Mouse (Mus musculus) erythroblast, adult 5-6 weeks (primary cell): ENCODE results near the gene Esyt1. TPM values are rescaled to one million over a fixed set of nuclear protein-coding genes. Genes with fewer than 3 reads are reported as not detected.
"Not testable (repeated sequence)": the region's sequence is repeated elsewhere in the genome, so short reads cannot be mapped to it uniquely, and the experiment has no call there.

ENCODE experiments used
- ATAC-seq: replicated peaks from 2 replicates; pipeline ENCODE4 v1.8.0; 2016; ENCODE audit warnings: moderate number of reproducible peaks, mild to moderate bottlenecking, moderate TSS enrichment, inconsistent platforms; ENCODE audit not compliant: poor library complexity, low FRiP score, severe bottlenecking
- total RNA-seq, 2 experiments: library from RNA; stranded (forward) in 1 of 2; stranded (reverse) in 1 of 2; fragments of 150-400 nt in 1 of 2; fragments of 200-764, 138-1000 nt in 1 of 2; gene quantifications; 2 replicates each; pipeline versions ENCODE4 v1.2.3 to v1.2.4; 2015 to 2017; ENCODE audit warnings: low replicate concordance in 2 of 2

The Esyt1 gene
- total RNA-seq, 2 experiments from 2014 or later = 15.2 to 27.9 TPM

DNA sequence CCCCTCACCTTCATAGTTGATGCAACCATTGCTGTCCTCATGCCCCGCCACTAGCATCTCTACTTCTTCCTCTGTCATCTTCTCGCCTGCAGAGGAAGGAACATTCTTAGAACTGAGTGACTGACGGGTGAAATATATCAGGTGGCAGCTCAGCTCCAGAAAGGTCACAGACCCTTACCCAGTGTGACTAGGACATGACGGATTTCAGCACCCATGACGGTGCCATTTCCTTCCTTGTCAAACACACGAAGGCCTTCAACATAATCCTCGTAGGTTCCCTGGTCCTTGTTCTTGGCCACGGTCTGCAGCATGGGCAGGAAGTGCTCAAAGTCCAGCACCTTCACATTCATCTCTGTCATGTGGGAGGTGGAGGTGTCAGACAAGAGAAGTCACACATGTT, 33.6 kb downstream of the Esyt1 start:
- not testable (repeated sequence) for ATAC-seq

DNA sequence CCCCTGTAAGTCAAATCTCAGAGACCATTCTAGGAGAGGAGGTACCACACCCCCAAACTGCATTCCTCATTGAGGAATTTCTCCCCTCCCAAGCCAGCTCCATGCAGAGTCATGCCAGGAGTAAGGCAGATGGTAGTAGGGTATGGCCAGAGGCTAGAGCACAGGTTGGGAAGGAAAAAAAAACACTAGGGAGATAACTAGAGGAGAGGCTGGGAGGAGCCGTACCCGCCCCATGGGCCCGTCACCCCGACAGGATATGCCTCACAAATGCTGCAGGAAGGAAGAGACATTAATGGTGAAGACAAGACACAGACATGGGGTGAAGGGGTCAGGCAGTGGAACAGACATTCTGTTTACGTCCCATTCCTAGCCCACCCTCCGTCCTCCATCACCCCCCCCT, 34.2 kb downstream of the Esyt1 start:
- no peak for ATAC-seq

DNA sequence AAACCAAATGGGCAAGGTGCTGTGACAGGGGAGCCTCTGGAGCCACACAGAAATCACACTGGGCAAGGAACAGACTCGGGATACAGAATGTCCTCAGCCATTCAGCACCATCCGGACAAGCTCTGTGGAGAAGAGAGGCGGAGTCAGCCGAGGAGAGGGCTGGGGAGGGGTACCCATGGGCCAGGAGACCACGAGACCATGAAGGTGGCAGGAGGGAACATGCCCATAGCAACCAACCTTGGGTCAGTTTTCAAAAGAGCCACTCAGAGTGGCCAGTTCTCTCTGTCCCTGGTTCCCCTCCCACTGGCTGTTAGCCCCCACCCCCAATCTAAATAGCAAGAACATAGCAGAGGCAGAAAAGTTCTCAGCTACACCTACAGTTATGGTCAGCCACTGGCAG, 34.8 kb downstream of the Esyt1 start:
- no peak for ATAC-seq

DNA sequence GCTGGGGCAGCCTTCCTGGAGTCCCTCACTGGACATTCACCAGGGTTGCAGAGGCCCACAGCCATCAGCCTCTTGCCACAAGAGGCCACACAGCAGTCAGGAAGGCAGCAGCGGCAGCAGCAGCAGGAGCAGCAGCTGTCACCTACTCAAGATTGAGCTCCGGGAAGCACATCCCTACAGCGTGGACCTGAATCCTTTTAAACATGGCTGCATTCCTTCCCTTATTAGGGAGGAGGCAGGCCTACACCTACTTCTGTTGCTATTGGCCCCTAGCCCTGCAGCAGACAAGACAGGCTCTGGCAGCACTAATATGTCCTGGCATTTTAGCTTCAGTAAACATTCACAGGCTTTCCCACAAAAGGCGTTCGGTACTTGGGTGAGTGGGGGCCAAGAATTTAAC, 35.4 kb downstream of the Esyt1 start:
- ATAC-seq = no peak

DNA sequence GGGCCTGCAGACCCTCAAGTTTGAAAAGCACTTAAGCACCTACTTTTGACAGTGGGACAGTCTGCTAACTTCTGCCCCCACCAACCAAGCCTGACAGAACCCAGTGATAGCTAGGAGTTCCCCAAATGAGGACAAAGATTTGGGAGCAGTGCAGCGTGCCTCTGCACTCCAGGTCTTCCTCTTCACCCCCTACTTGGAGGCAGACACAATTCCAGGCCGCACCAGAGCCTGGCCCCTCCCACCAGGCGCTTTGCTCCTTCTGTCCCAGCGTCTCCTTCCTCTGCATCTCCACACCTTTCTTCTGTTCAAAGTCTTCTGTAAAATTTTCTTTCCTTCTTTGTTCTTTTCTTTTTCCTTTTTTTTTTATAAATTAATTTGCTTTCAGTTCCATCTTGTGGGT, 35.9 kb downstream of the Esyt1 start:
- no peak for ATAC-seq

DNA sequence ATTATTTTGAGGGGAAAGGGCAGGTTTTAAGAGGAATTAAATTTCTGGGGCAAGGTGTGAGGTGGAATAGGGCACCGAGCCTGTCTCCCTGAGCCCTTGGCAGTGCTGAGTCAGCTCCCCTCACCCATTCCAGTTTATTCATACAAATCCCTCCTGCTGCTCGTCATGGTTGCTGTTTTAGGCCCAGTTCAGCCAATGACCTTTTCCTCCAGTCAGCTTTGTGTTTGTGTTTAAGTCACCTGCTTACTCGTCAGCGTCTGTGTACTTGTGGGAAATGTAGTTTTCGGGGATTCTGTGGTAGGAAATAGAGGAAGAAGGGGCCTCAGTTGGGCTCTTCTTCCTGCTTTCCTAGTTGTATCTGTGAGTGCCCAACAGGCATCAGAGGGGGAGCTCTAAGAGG, 36.3 kb downstream of the Esyt1 start:
- no peak for ATAC-seq

DNA sequence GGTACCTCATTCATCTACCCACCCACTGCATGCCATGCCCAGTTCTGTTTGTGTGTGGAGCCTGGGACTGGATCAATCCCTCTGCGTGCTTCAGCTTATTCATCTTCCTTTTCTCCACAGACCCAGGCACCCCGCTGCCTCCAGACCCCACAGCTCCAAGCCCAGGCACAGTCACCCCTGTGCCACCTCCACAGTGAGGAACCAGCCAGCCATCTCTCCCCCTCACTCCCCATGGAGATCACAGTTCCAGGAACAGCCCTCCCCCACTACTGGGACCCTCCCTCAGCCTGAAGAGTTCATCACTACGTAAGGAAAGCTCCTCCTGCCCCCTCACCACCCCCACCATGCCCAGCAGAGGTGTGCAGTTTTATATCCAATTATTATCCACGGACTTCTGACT, 36.9 kb downstream of the Esyt1 start:
- ATAC-seq = no peak

DNA sequence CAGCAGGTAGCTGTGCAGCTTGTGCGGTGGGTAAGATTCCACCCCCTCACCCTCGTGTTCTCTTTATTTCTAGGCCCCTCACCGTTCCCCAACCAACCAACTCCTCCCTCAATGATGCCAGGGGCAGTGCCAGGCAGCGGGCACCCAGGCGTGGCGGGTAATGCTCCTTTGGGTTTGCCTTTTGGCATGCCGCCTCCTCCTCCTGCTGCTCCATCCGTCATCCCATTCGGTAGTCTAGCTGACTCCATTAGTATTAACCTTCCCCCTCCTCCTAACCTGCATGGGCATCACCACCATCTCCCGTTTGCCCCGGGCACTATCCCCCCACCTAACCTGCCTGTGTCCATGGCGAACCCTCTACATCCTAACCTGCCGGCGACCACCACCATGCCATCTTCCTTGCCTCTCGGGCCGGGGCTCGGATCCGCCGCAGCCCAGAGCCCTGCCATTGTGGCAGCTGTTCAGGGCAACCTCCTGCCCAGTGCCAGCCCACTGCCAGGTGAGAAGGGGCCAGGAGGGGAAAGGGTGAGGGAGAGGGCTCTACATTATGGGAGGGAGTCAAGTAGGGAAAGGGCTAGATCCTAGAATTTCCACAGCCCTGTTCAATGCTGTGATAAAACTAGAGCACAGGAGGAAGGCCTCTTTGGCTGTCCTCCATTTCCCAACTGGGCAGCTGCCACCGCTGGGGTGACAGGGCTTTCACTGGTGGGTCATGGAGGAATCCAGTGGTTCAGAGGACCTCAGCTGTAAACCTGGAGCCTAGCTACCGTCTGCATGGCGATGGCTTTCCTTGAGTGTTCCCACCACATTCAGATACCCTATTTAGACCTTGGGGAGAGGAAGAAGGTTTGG, 37.6 kb downstream of the Esyt1 start:
- no peak for ATAC-seq

DNA sequence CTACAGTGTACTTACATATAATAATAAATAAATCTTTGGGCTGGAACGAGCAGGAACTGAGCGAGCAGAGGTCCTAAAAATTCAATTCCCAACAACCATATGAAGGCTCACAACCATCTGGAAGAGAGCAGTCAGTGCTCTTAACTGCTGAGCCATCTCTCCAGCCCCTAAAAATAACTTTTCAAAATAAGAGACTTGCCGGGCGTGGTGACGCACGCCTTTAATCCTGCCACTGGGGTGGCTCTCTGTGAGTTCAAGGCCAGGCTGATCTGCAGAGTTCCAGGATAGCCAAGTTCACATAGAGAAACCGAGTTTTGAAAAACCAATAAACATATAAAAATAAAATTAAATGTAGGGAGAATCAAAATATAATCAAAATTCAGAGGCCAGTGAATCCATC, 39.3 kb downstream of the Esyt1 start:
- ATAC-seq = no peak

DNA sequence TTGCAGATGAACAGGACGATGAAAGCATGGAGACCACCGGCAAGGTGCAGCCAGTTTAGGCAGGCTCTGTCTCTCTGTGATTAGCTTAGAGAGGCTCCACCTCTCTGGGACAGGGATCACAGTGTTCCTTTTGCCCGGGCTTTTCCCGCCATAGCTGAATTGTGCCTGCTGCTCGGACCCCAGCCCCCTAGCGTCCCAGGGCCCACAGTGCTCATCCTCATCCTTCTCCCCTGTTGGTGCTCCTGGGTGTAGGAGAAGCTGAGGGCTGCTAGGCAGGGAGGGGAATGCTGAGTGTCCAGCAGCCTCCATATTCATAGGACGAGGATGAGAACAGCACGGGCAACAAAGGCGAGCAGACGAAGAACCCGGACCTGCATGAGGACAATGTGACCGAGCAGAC, 51.3 kb downstream of the Esyt1 start:
- no peak for ATAC-seq

DNA sequence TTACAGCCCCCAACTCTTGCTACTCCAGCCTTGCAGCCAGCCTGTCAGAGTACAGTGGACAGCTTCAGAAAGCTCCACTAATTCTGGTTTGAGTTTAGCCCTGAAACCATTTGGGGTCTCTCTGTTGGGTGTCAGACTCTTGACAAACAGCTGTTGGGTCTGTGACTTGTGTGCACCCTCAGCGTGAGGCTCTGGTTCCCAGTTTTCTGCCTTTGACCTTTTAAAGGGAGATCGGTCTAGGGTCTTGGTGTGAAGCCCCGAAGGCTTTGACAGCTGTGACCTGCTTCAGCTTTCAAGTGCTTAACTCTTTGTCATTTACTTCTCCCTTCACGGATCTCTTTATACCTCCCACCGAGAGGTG, 65.4 kb downstream of the Esyt1 start:
- ATAC-seq = no peak

Other genes with a start within 250 kb of the Esyt1 start
- not detected in 2 replicates for gene Il23a, start 227.1 kb downstream of the Esyt1 start, total RNA-seq (2015; ENCODE audit: low replicate concordance)
- not detected in 2 replicates for gene Il23a, start 227.1 kb downstream of the Esyt1 start, total RNA-seq (2017; ENCODE audit: low replicate concordance)
- gene Pan2, start 222.5 kb downstream of the Esyt1 start, total RNA-seq (2015; ENCODE audit: low replicate concordance) = 7.9 and 8.8 TPM in 2 replicates
- 7.5 and 8.9 TPM in 2 replicates for gene Pan2, start 222.5 kb downstream of the Esyt1 start, total RNA-seq (2017; ENCODE audit: low replicate concordance)
- 30.7 and 48.6 TPM in 2 replicates for gene Cnpy2, start 203.4 kb downstream of the Esyt1 start, total RNA-seq (2015; ENCODE audit: low replicate concordance)
- 15.5 and 38.3 TPM in 2 replicates for gene Cnpy2, start 203.4 kb downstream of the Esyt1 start, total RNA-seq (2017; ENCODE audit: low replicate concordance)
- gene Cs, start 188.1 kb downstream of the Esyt1 start, total RNA-seq (2015; ENCODE audit: low replicate concordance) = 60.5 and 67.5 TPM in 2 replicates
- gene Cs, start 188.1 kb downstream of the Esyt1 start, total RNA-seq (2017; ENCODE audit: low replicate concordance) = 26.2 and 30.6 TPM in 2 replicates
- 1.9 and 5.6 TPM in 2 replicates for gene Coq10a, start 156.9 kb downstream of the Esyt1 start, total RNA-seq (2015; ENCODE audit: low replicate concordance)
- 2.8 and 3.2 TPM in 2 replicates for gene Coq10a, start 156.9 kb downstream of the Esyt1 start, total RNA-seq (2017; ENCODE audit: low replicate concordance)
- gene Ankrd52, start 148.8 kb downstream of the Esyt1 start, total RNA-seq (2015; ENCODE audit: low replicate concordance) = 7.7 and 30.0 TPM in 2 replicates
- gene Ankrd52, start 148.8 kb downstream of the Esyt1 start, total RNA-seq (2017; ENCODE audit: low replicate concordance) = 2.9 and 3.5 TPM in 2 replicates
- gene Slc39a5, start 124.6 kb downstream of the Esyt1 start, total RNA-seq (2015; ENCODE audit: low replicate concordance) = not detected in 2 replicates
- not detected in 2 replicates for gene Slc39a5, start 124.6 kb downstream of the Esyt1 start, total RNA-seq (2017; ENCODE audit: low replicate concordance)
- 11.1 and 20.1 TPM in 2 replicates for gene Nabp2, start 114.4 kb downstream of the Esyt1 start, total RNA-seq (2015; ENCODE audit: low replicate concordance)
- 7.4 and 15.2 TPM in 2 replicates for gene Nabp2, start 114.4 kb downstream of the Esyt1 start, total RNA-seq (2017; ENCODE audit: low replicate concordance)
- gene Rnf41, start 114.2 kb downstream of the Esyt1 start, total RNA-seq (2015; ENCODE audit: low replicate concordance) = 2.9 and 4.6 TPM in 2 replicates
- 2.9 and 3.3 TPM in 2 replicates for gene Rnf41, start 114.2 kb downstream of the Esyt1 start, total RNA-seq (2017; ENCODE audit: low replicate concordance)
- gene Smarcc2, start 66.6 kb downstream of the Esyt1 start, total RNA-seq (2015; ENCODE audit: low replicate concordance) = 22.1 and 31.6 TPM in 2 replicates
- gene Smarcc2, start 66.6 kb downstream of the Esyt1 start, total RNA-seq (2017; ENCODE audit: low replicate concordance) = 29.0 and 34.7 TPM in 2 replicates
- 410 and 475 TPM in 2 replicates for gene Myl6, start 31.7 kb downstream of the Esyt1 start, total RNA-seq (2015; ENCODE audit: low replicate concordance)
- gene Myl6, start 31.7 kb downstream of the Esyt1 start, total RNA-seq (2017; ENCODE audit: low replicate concordance) = 558 TPM in 2 replicates
- 5.4 TPM in 1 of 2 replicates, not detected in the other for gene Myl6b, start 27.2 kb downstream of the Esyt1 start, total RNA-seq (2015; ENCODE audit: low replicate concordance)
- 0.85 TPM in 1 of 2 replicates, not detected in the other for gene Myl6b, start 27.2 kb downstream of the Esyt1 start, total RNA-seq (2017; ENCODE audit: low replicate concordance)
- 0.19 and 0.63 TPM in 2 replicates for gene Zc3h10, start 21.9 kb upstream of the Esyt1 start, total RNA-seq (2015; ENCODE audit: low replicate concordance)
- 2.8 and 3.2 TPM in 2 replicates for gene Zc3h10, start 21.9 kb upstream of the Esyt1 start, total RNA-seq (2017; ENCODE audit: low replicate concordance)
- 936 and 1,095 TPM in 2 replicates for gene Rpl41, start 23.4 kb upstream of the Esyt1 start, total RNA-seq (2015; ENCODE audit: low replicate concordance)
- 729 and 801 TPM in 2 replicates for gene Rpl41, start 23.4 kb upstream of the Esyt1 start, total RNA-seq (2017; ENCODE audit: low replicate concordance)
- 71.3 and 75.2 TPM in 2 replicates for gene Pa2g4, start 40.1 kb upstream of the Esyt1 start, total RNA-seq (2015; ENCODE audit: low replicate concordance)
- gene Pa2g4, start 40.1 kb upstream of the Esyt1 start, total RNA-seq (2017; ENCODE audit: low replicate concordance) = 42.9 and 67.5 TPM in 2 replicates
- gene Erbb3, start 63.8 kb upstream of the Esyt1 start, total RNA-seq (2015; ENCODE audit: low replicate concordance) = 0.63 TPM in 1 of 2 replicates, not detected in the other
- 0.09 TPM in 1 of 2 replicates, not detected in the other for gene Erbb3, start 63.8 kb upstream of the Esyt1 start, total RNA-seq (2017; ENCODE audit: low replicate concordance)
- 345 and 426 TPM in 2 replicates for gene Rps26, start 100.9 kb upstream of the Esyt1 start, total RNA-seq (2015; ENCODE audit: low replicate concordance)
- gene Rps26, start 100.9 kb upstream of the Esyt1 start, total RNA-seq (2017; ENCODE audit: low replicate concordance) = 114 and 205 TPM in 2 replicates
- not detected in 2 replicates for gene Ikzf4, start 120.1 kb upstream of the Esyt1 start, total RNA-seq (2015; ENCODE audit: low replicate concordance)
- 0.09 TPM in 1 of 2 replicates, not detected in the other for gene Ikzf4, start 120.1 kb upstream of the Esyt1 start, total RNA-seq (2017; ENCODE audit: low replicate concordance)
- gene Suox, start 148.2 kb upstream of the Esyt1 start, total RNA-seq (2015; ENCODE audit: low replicate concordance) = 3.1 and 7.5 TPM in 2 replicates
- 8.4 and 11.3 TPM in 2 replicates for gene Suox, start 148.2 kb upstream of the Esyt1 start, total RNA-seq (2017; ENCODE audit: low replicate concordance)
- gene Rab5b, start 170.4 kb upstream of the Esyt1 start, total RNA-seq (2015; ENCODE audit: low replicate concordance) = 26.9 and 42.2 TPM in 2 replicates
- gene Rab5b, start 170.4 kb upstream of the Esyt1 start, total RNA-seq (2017; ENCODE audit: low replicate concordance) = 64.8 and 71.7 TPM in 2 replicates
- not detected in 2 replicates for gene Pmel, start 178.3 kb upstream of the Esyt1 start, total RNA-seq (2015; ENCODE audit: low replicate concordance)
- gene Pmel, start 178.3 kb upstream of the Esyt1 start, total RNA-seq (2017; ENCODE audit: low replicate concordance) = not detected in 2 replicates
- 29.8 and 37.2 TPM in 2 replicates for gene Cdk2, start 179.2 kb upstream of the Esyt1 start, total RNA-seq (2015; ENCODE audit: low replicate concordance)
- gene Cdk2, start 179.2 kb upstream of the Esyt1 start, total RNA-seq (2017; ENCODE audit: low replicate concordance) = 21.0 and 34.3 TPM in 2 replicates
- gene Dgka, start 219.0 kb upstream of the Esyt1 start, total RNA-seq (2015; ENCODE audit: low replicate concordance) = 8.2 and 13.4 TPM in 2 replicates
- 2.9 and 4.7 TPM in 2 replicates for gene Dgka, start 219.0 kb upstream of the Esyt1 start, total RNA-seq (2017; ENCODE audit: low replicate concordance)
- gene Pym1, start 222.0 kb upstream of the Esyt1 start, total RNA-seq (2015; ENCODE audit: low replicate concordance) = 2.5 and 17.5 TPM in 2 replicates
- gene Pym1, start 222.0 kb upstream of the Esyt1 start, total RNA-seq (2017; ENCODE audit: low replicate concordance) = 9.1 and 12.4 TPM in 2 replicates